ENCODE assay signal across 8 mouse cellular contexts in the genomic region with DNA sequence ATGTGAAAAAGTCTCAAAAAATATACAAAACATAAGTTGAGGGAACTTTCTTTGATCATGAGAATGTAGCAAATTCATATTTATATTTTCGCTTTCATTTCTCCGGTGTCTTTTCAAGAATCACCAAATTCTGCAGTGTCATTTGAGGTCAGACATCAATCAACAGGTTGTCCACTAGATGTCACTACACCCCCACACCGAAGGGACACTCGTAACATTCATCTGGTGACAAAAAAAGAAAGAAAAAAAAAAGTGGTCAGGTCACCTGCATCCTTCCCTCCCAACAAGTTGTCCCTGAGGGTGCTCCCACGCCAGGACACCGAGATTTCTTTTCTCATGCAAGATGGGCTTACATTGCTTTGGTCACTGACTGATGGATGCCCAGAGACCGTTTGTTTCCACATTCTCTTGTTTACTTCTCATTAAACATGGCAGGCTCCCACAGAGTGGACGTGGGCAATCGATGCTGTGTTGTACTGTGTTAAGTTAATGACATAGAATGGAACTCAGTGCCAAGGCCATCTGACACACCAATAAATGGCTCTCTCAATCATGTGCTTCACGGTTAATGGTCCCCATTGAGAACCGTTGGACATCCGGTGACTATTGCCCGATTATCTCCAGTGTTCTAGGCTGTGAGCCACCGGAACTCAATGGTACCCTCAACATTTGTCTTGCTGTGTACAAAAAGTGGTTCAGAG.
A peak's percentile ranks its signal among the peaks of the same experiment; 100 is the strongest.
DNase-seq lines count a peak whose midpoint lies in the region; ATAC-seq and TF ChIP-seq lines count a peak whose summit lies in the region.

No protein-coding gene starts in this region.

- H3K9ac ChIP-seq in liver, embryonic 14.5 days (replicated peaks): no peak overlapping the region
- no peak overlapping the region for H3K9ac ChIP-seq in forebrain, embryonic 11.5 days (ENCODE audit: low read length)

- no peak for TF ChIP-seq EP300 in liver, embryonic 14.5 days (IDR thresholded peaks at IDR 0.05; ENCODE audit: low read depth)

- no peaks in the 10 kb centered on the region for H3K9me3 ChIP-seq in liver, embryonic 14.5 days (ENCODE audit: control insufficient read depth, low read length)
- H3K9me3 ChIP-seq in forebrain, embryonic 11.5 days (ENCODE audit: control insufficient read depth, low read length): no peaks in the 10 kb centered on the region

- peaks cover 0 to 11% of the 10 kb centered on the region in 2 experiments; a peak in 2 of 4 replicates for H3K4me1 ChIP-seq in liver, embryonic 14.5 days (replicated peaks; ENCODE audit: control insufficient read depth in 2 of 2, insufficient read depth in 2 of 2, low read length in 1 of 2)
- peaks cover 3% of the 10 kb centered on the region for H3K4me1 ChIP-seq in forebrain, embryonic 11.5 days (replicated peaks; ENCODE audit: control insufficient read depth, insufficient read depth, low read length)

- peak; percentile 60 for TF ChIP-seq CTCF in liver, embryonic 14.5 days (IDR thresholded peaks at IDR 0.05; ENCODE audit: low read depth)

- no peak overlapping the region for H3K4me2 ChIP-seq in liver, embryonic 14.5 days (ENCODE audit: low read depth)
- no peak overlapping the region for H3K4me2 ChIP-seq in forebrain, embryonic 11.5 days (ENCODE audit: low read depth, low read length, severe bottlenecking)

- no peak overlapping the region for H3K4me3 ChIP-seq in liver, embryonic 14.5 days (ENCODE audit: insufficient read depth in 1 of 2, low read depth in 2 of 2, low read length in 2 of 2)
- H3K4me3 ChIP-seq in forebrain, embryonic 11.5 days (ENCODE audit: low read depth, low read length): no peak overlapping the region

- DNase-seq in cerebellum, adult 8-10 months: peak; percentile 3
- no peak for DNase-seq in cerebellum, adult 11 months
- peak in 1 of 3 experiments; percentile 7 for DNase-seq in liver, embryonic 14.5 days (ENCODE audit: low read depth in 3 of 3, low spot score in 3 of 3)
- DNase-seq in liver (no peak), R1 (ENCODE audit: low read depth, low spot score) (peak; percentile 62)
- DNase-seq in heart, postnatal 14 days: peak; percentile 36 to 58
- DNase-seq in forebrain, embryonic 11.5 days (ENCODE audit: low spot score): no peak

- WGBS in liver, embryonic 14.5 days (ENCODE audit: insufficient replicate concordance): 57% methylated on average over 14 of the region's 14 CpGs
- 80% methylated on average over 14 of the region's 14 CpGs for WGBS in forebrain, embryonic 11.5 days

- H3K27ac ChIP-seq in liver, embryonic 14.5 days: no peak overlapping the region
- H3K27ac ChIP-seq in forebrain, embryonic 11.5 days (ENCODE audit: low read depth, low read length): no peak overlapping the region

- no peak for ATAC-seq in liver, embryonic 14.5 days (ENCODE audit: insufficient read depth)
- ATAC-seq in megakaryocyte-erythroid progenitor cell, adult 5-6 weeks (replicated peaks; ENCODE audit: low FRiP score, low TSS enrichment, poor library complexity, severe bottlenecking): 0 out of 2 replicates have a peak, but pooled peaks have one; percentile 29
- ATAC-seq in forebrain, embryonic 11.5 days (replicated peaks; ENCODE audit: low FRiP score): no peak

- intact Hi-C loops in heart, postnatal 14 days (cut with DNase I): loop anchor here (1.0 to 5.0 kb wide), 2 partner anchors 172 to 331 kb away; no protein-coding TSS in a partner anchor

- no peaks in the 10 kb centered on the region for H3K27me3 ChIP-seq in liver, embryonic 14.5 days (ENCODE audit: control insufficient read depth, insufficient read depth, low read length)
- H3K27me3 ChIP-seq in forebrain, embryonic 11.5 days (ENCODE audit: control insufficient read depth, insufficient read depth, low read length): no peaks in the 10 kb centered on the region

- no peaks in the 10 kb centered on the region for H3K36me3 ChIP-seq in liver, embryonic 14.5 days (replicated peaks; ENCODE audit: control insufficient read depth, insufficient read depth, low read depth)
- H3K36me3 ChIP-seq in forebrain, embryonic 11.5 days (ENCODE audit: control insufficient read depth, insufficient read depth, low read length): no peaks in the 10 kb centered on the region

Comparison
In these comparisons a context has a peak if more than half of its experiments do, and no peak if none do; other contexts are left out.
1. DNase-seq: peak in cerebellum, adult 8-10 months (single experiment), R1 (single experiment) and heart, postnatal 14 days (2 of 2); none in cerebellum, adult 11 months (single experiment), liver (single experiment) and forebrain, embryonic 11.5 days (single experiment).